Mouse (Mus musculus) lung, adult 2 months (tissue): ENCODE results near the gene Saal1.

ENCODE experiments used
- CTCF ChIP-seq: fragments of 200-500 bp; IDR thresholded peaks from 2 replicates; pipeline ENCODE4 v1.5.1; 2011; ENCODE audit warnings: mild to moderate bottlenecking, low read length, control low read depth; ENCODE audit not compliant: insufficient read depth
- POLR2A ChIP-seq: fragments of 200-500 bp; IDR thresholded peaks from 2 replicates; pipeline ENCODE4 v1.6.1; 2011; ENCODE audit warnings: low read depth, mild to moderate bottlenecking, control low read depth, low read length, borderline replicate concordance; ENCODE audit errors: extremely low read depth

DNA sequence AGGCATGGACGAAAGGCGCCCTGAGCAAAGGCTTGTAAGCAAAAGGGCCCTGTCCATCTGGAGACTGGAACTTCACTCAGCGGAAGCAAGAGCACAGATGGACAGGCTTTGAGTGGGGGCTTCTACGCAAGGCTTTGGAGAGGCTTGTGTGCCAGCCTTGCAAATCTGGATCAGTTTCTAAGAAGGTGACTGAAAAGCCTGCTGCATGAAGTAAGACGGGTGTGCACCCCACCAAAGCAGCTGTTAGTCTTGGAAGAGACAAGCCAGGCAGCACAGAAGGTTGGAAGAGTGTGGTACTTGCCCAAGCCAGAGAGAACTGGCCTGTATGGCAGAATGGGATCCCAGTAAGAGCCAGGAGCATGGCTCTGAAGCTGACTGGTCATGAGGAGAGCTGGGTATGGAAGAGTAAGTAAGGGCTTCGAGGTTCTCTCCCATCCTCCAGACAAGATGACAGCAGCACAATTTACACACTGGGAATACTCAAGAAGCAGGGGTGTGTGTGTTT, 9.9 kb downstream of the Saal1 start:
- TF ChIP-seq POLR2A (no peak), CTCF (no peak)
